Mouse (Mus musculus) E14TG2a.4 (cell line): ENCODE measurements around the gene Olfr1.

Experiments
- CTCF ChIP-seq: conservative IDR thresholded peaks from 2 replicates; pipeline ENCODE4 v1.5.1; 2014; ENCODE audit warnings: low read length
- NANOG ChIP-seq: IDR thresholded peaks from 2 replicates; pipeline ENCODE4 v1.6.1; 2014; ENCODE audit warnings: borderline replicate concordance, low read length, mixed read lengths

DNA sequence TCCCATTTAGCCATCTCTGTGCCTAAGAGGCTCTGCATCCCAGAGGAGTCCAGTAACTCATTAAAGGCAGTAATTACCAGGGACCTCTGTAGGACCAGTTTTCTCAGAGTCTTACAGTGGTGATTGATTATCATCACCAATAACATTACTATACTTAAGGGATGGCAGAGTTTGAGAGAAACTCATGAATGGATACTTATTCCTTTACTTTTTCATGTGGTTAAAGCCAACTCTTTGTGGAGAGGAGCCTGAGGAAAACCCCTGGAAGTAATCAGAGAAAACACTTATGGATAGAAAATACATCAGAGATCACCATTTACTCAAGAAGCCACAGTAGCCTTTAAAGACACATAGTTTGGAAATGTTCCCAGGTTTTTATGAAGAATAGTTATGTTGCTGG, at the start of gene Olfr1:
- TF ChIP-seq CTCF (no peak), NANOG (no peak)
